Mouse (Mus musculus) megakaryocyte, embryonic 14.5 days (primary cell): ENCODE measurements around the gene Mprip. TPM values are rescaled to one million over a fixed set of nuclear protein-coding genes. Genes with fewer than 3 reads are reported as not detected.

Source experiments
- H3K27me3 ChIP-seq: replicated peaks from 2 replicates; pipeline ENCODE3; 2012; ENCODE audit warnings: inconsistent platforms
- H3K36me3 ChIP-seq: replicated peaks from 2 replicates; pipeline ENCODE3; 2012; ENCODE audit warnings: low read length, inconsistent platforms, mixed read lengths
- H3K4me1 ChIP-seq: 2 replicates; pipeline ENCODE4 v1.6.1; 2012; ENCODE audit warnings: inconsistent platforms
- H3K4me3 ChIP-seq: replicated peaks from 2 replicates; pipeline ENCODE3; 2012; ENCODE audit warnings: moderate library complexity, mild to moderate bottlenecking, inconsistent platforms
- H3K9me3 ChIP-seq: 2 replicates; pipeline ENCODE4 v1.6.1; 2012; ENCODE audit warnings: inconsistent platforms
- FLI1 ChIP-seq: IDR thresholded peaks from 2 replicates; pipeline ENCODE4 v1.6.1; 2012; ENCODE audit warnings: low read length, inconsistent platforms, mixed read lengths
- GATA1 ChIP-seq: IDR thresholded peaks from 3 replicates; pipeline ENCODE4 v1.6.1; 2012; ENCODE audit warnings: mixed read lengths, low read length, inconsistent platforms, borderline replicate concordance
- polyA plus RNA-seq: library from polyadenylated mRNA; stranded (reverse); fragments of >175 nt; gene quantifications from 2 replicates; pipeline ENCODE4 v1.2.3, GENCODE M21; 2012; ENCODE audit warnings: low replicate concordance; ENCODE audit not compliant: insufficient read depth

Gene Mprip
- polyA plus RNA-seq, 1 experiment, result 37.2 TPM

- no peak for TF ChIP-seq FLI1
- TF ChIP-seq GATA1, result no peak
- Histone ChIP-seq H3K27me3 (peaks cover 38% of the 10 kb centered on the region), H3K4me3 (peak overlapping the region; percentile 90), H3K36me3 (peaks cover 9% of the 10 kb centered on the region), H3K9me3 (no peaks in the 10 kb centered on the region), H3K4me1 (peaks cover 47% of the 10 kb centered on the region)
Measured at GRCm38 (mm10) chr11:59786444-59787198, 125.5 kb downstream of the Mprip start.

DNA sequence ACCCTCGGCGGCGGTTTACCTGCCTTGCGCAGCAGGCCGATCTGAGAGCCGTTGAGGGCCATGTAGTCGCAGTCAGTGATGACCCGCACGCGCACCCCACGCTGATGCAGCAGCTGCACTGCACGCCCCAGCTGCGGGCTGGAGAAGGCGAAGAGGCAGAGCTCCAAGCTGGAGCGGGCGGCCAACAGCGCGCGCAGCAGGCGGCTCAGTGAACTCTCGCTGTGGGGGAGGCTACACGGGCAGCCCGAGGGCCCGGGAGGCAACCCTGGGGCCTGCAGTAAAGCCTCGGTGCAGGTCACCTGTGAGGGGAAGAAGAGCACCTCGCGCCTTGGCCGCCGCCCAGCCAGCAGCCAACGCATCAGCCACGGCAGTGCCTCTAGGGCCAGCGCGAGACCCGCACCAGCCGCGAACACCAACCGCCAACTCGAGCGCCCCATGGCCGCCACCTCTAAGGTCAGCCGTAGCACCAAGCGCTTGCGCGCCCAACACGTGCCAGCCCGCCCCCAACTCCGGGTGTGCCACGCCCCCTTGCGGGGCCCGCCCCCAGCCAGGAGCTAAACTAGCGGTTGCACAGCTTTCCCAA is 126.2 kb downstream of the Mprip start, which contains the start of gene Pld6:
Gene Pld6, minus strand, starts transcription at position 447 of the 583 bp plus-strand sequence.
- Histone ChIP-seq H3K36me3 (peaks cover 16% of the 10 kb centered on the region), H3K27me3 (peaks cover 38% of the 10 kb centered on the region), H3K4me1 (peaks cover 47% of the 10 kb centered on the region), H3K4me3 (peak within 1 kb of the TSS; percentile 90), H3K9me3 (no peaks in the 10 kb centered on the region)
- no peak for TF ChIP-seq FLI1
- no peak for TF ChIP-seq GATA1

DNA sequence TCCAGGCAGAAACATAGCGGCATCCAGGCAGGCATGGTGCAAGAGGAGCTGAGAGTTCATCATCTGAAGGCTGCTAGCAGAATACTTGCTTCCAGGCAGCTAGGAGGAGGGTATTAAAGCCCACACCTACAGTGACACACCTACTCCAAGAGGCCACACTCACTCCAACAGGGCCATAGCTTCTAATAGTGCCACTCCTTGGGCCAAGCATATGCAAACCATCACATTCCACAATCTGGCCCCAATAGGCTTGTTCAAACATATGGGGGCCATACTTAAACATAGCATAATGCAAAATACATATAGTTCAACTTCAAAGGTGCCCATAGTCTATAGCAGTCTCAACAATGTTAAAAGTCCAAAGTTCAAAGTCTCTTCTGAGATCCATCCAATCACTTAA is 128.2 kb downstream of the Mprip start:
- peaks cover 35% of the 10 kb centered on the region for H3K36me3 ChIP-seq
- H3K27me3 ChIP-seq, result peaks cover 37% of the 10 kb centered on the region
- no peak for TF ChIP-seq GATA1
- no peak overlapping the region for H3K4me3 ChIP-seq
- no peaks in the 10 kb centered on the region for H3K9me3 ChIP-seq
- H3K4me1 ChIP-seq, result peaks cover 46% of the 10 kb centered on the region

DNA sequence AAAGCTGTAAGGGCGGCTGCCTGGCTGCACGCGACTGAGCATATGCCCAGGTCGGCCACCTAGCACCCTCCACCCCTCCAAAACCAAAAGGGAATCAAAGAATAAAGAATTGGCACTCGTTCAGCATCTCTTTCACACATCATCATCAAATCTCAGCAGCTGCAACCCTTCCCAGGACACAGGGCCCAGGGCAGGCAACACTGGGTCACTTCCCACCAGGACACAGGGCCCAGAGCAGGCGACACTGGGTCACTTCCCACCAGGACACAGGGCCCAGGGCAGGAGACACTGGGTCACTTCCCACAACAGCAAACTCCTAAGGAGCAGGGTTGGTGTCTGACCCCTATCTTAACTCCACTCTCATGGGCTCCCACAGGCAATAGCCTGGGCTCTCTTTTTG is 132.3 kb downstream of the Mprip start:
- Histone ChIP-seq H3K9me3 (no peaks in the 10 kb centered on the region), H3K36me3 (peaks cover 73% of the 10 kb centered on the region), H3K4me1 (peaks cover 27% of the 10 kb centered on the region), H3K4me3 (no peak overlapping the region), H3K27me3 (peaks cover 5% of the 10 kb centered on the region)
- TF ChIP-seq FLI1, result no peak
- TF ChIP-seq GATA1, result no peak

DNA sequence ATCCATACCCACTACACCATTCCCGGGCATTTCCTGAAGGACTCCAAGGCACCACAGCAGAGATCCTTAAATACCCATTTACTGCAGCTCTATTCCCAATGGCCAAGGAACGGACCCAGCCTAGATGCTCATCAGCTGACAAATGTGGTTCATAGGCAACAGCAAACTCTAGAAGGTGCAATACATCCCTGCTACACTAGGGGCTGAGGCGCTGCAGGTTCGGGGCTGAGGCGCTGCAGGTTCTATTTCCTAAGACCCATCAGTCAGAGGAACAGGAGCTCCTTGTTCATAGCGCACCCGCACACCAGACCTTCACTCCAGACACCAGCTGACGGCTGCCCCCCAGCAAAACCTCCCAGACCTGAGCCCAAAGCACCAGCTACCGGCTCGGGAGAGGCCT is 139.3 kb downstream of the Mprip start:
- H3K36me3 ChIP-seq, result peaks cover 100% of the 10 kb centered on the region
- TF ChIP-seq FLI1, result no peak
- no peak for TF ChIP-seq GATA1
- H3K9me3 ChIP-seq, result no peaks in the 10 kb centered on the region
- no peaks in the 10 kb centered on the region for H3K27me3 ChIP-seq
- no peak overlapping the region for H3K4me3 ChIP-seq
- H3K4me1 ChIP-seq, result peaks cover 36% of the 10 kb centered on the region

DNA sequence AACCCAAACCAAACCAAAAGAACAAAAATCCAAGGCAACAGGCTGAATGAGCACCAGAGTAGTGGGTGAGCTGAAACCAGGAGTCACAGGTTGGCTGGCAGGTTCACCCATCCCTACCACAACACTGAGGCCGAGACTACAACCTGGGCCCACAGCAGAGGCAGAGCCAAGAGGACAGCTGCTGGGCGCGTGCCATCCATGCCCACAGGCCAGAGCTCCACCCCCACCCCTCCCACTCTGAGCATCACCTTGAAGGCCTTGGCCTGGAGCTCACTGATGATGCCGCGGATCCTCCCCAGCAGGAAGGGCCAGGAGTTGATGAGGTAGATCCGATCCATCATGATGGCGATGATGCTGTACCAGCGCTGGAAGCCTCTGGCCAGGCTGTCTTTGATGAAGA is 140.8 kb downstream of the Mprip start:
- H3K36me3 ChIP-seq, result peaks cover 100% of the 10 kb centered on the region
- TF ChIP-seq FLI1, result no peak

GRCm38 (mm10) chr11:59803516-59803915 is 142.4 kb downstream of the Mprip start:
- Histone ChIP-seq H3K4me1 (peaks cover 53% of the 10 kb centered on the region), H3K9me3 (no peaks in the 10 kb centered on the region), H3K4me3 (no peak overlapping the region), H3K27me3 (no peaks in the 10 kb centered on the region), H3K36me3 (peaks cover 98% of the 10 kb centered on the region)
- TF ChIP-seq FLI1 (no peak), GATA1 (no peak)

More for the DNA sequence above, 140.8 kb downstream of the Mprip start:
- Histone ChIP-seq H3K27me3 (no peaks in the 10 kb centered on the region), H3K4me1 (peaks cover 44% of the 10 kb centered on the region), H3K9me3 (no peaks in the 10 kb centered on the region), H3K4me3 (no peak overlapping the region)

DNA sequence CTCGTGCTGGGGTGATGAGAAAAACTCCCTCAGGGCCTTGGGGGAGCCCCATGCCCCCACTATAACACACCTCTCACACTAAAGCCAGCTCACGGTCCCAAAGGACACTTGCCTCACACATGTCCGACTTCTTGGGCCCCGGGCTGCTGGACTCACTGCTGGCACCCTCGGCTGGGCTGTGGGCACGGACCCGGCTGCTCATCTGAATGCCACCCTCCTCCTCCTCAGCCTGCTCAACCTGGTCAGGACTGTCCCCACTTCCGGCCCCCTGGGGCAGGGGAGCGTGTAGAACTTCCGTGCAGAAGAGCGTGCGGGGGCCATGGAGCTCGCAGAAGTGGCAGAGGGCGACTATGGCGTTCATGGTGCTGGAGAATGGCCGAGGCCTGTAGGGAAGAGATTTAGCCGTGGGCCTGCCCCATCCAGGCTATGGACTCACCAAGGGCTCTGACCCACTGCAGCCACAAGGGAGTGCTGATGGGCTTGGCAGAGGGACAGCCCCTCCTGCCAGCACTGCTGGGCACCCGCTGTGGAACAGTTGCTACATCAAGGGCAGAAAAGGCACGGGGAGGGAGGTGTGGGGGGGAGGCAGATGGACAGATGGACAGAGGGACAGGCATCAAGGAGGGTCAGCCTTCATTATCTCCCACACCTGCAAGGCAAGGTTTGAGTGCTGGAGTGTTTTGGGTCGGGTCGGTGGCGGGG is 143.5 kb downstream of the Mprip start:
- H3K4me3 ChIP-seq, result no peak overlapping the region
- no peaks in the 10 kb centered on the region for H3K9me3 ChIP-seq
- H3K27me3 ChIP-seq, result no peaks in the 10 kb centered on the region
- TF ChIP-seq GATA1, result no peak
- no peak for TF ChIP-seq FLI1
- H3K4me1 ChIP-seq, result peaks cover 56% of the 10 kb centered on the region
- peaks cover 87% of the 10 kb centered on the region for H3K36me3 ChIP-seq

DNA sequence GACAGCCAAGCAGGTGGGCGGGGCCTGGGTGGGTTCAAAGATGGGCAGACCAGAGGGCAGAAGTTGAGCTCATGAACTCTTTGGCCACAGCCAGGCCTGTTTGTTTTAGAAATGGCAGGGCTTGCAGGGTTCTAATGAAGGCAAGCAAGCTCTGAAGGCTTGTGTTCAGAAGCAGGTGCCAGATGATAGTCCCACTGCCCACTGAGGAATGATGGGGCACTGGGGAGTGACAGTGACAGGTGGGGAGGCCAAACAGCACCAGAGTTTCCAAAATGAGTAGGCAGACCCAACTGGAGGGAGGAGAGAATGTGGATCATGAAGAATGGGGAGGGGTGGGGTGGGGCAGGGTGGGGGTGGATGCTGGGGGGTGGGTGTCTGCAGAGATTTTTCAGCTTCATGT is 144.2 kb downstream of the Mprip start:
- Histone ChIP-seq H3K4me1 (peaks cover 56% of the 10 kb centered on the region), H3K9me3 (no peaks in the 10 kb centered on the region), H3K36me3 (peaks cover 80% of the 10 kb centered on the region), H3K27me3 (no peaks in the 10 kb centered on the region), H3K4me3 (no peak overlapping the region)
- no peak for TF ChIP-seq FLI1

GRCm38 (mm10) chr11:59805656-59806055 is 144.6 kb downstream of the Mprip start:
- no peak for TF ChIP-seq FLI1
- TF ChIP-seq GATA1, result no peak
- peak overlapping the region; percentile 13 for H3K4me3 ChIP-seq
- H3K27me3 ChIP-seq, result no peaks in the 10 kb centered on the region
- no peaks in the 10 kb centered on the region for H3K9me3 ChIP-seq
- peaks cover 56% of the 10 kb centered on the region for H3K4me1 ChIP-seq
- peaks cover 76% of the 10 kb centered on the region for H3K36me3 ChIP-seq
